Mouse (Mus musculus) megakaryocyte, adult 5-6 weeks (primary cell): ENCODE measurements around the gene Cdon. TPM values are rescaled to one million over a fixed set of nuclear protein-coding genes. Genes with fewer than 3 reads are reported as not detected.

Source experiments
- ATAC-seq: 2 replicates; pipeline ENCODE4 v1.8.0; 2016; ENCODE audit warnings: mild to moderate bottlenecking, inconsistent platforms; ENCODE audit not compliant: poor library complexity, severe bottlenecking
- total RNA-seq, 2 experiments: library from RNA; stranded (forward) in 1 of 2; stranded (reverse) in 1 of 2; fragments of 153-499, 151-499 nt in 1 of 2; fragments of 221-1000, 200-1000 nt in 1 of 2; gene quantifications; 2 replicates each; pipeline versions ENCODE4 v1.2.3 to v1.2.4; 2015 to 2017

The Cdon gene
- total RNA-seq, 2 experiments from 2014 or later: 0.65 to 2.3 TPM

- no peak for ATAC-seq
Observed at GRCm38 (mm10) chr9:35434340-35434739, 13.4 kb downstream of the Cdon start.

- no peak for ATAC-seq
Observed at GRCm38 (mm10) chr9:35435565-35435964, 14.6 kb downstream of the Cdon start.

GRCm38 (mm10) chr9:35438286-35439061 lies 17.5 kb downstream of the Cdon start:
- no peak for ATAC-seq

- no peak for ATAC-seq
Observed at GRCm38 (mm10) chr9:35439062-35439442, 18.1 kb downstream of the Cdon start.

GRCm38 (mm10) chr9:35439754-35440153 lies 18.8 kb downstream of the Cdon start:
- no peak for ATAC-seq

GRCm38 (mm10) chr9:35442476-35442875 lies 21.5 kb downstream of the Cdon start:
- ATAC-seq: no peak

GRCm38 (mm10) chr9:35443618-35444511 lies 22.9 kb downstream of the Cdon start:
- no peak for ATAC-seq

GRCm38 (mm10) chr9:35444512-35444886 lies 23.6 kb downstream of the Cdon start:
- ATAC-seq: no peak

GRCm38 (mm10) chr9:35446916-35447315 lies 26.0 kb downstream of the Cdon start:
- ATAC-seq: no peak

- ATAC-seq: no peak
Observed at GRCm38 (mm10) chr9:35453311-35453710, 32.4 kb downstream of the Cdon start.

- ATAC-seq: no peak
Observed at GRCm38 (mm10) chr9:35459594-35459993, 38.7 kb downstream of the Cdon start.

GRCm38 (mm10) chr9:35467264-35467817 lies 46.4 kb downstream of the Cdon start:
- no peak for ATAC-seq

GRCm38 (mm10) chr9:35468913-35469312 lies 48.0 kb downstream of the Cdon start:
- no peak for ATAC-seq

GRCm38 (mm10) chr9:35474104-35474724 lies 53.3 kb downstream of the Cdon start:
- ATAC-seq: no peak

- ATAC-seq: peak; percentile 35; the same call in 1 of the 2 replicates
Observed at GRCm38 (mm10) chr9:35475394-35475793, 54.5 kb downstream of the Cdon start.

GRCm38 (mm10) chr9:35479456-35479855 lies 58.5 kb downstream of the Cdon start:
- ATAC-seq: no peak

- no peak for ATAC-seq
Observed at GRCm38 (mm10) chr9:35482014-35482898, 61.3 kb downstream of the Cdon start.

- ATAC-seq: no peak
Observed at GRCm38 (mm10) chr9:35483949-35484348, 63.0 kb downstream of the Cdon start.

GRCm38 (mm10) chr9:35486616-35487015 lies 65.7 kb downstream of the Cdon start:
- ATAC-seq: no peak

GRCm38 (mm10) chr9:35488496-35488895 lies 67.6 kb downstream of the Cdon start:
- ATAC-seq: no peak
